Mouse (Mus musculus) embryonic facial prominence, embryonic 10.5 days (tissue): ENCODE measurements around the gene Gprc5c. TPM values are rescaled to one million over a fixed set of nuclear protein-coding genes. Genes with fewer than 3 reads are reported as not detected.
A peak's percentile ranks its signal among the peaks of the same experiment; 100 is the strongest.
"Not testable (repeated sequence)": the region's sequence is repeated elsewhere in the genome, so short reads cannot be mapped to it uniquely, and the experiment has no call there.

ENCODE experiments used
- DNase-seq: peaks from one replicate; pipeline ENCODE4 v3.0.0-alpha.2; 2017; ENCODE audit warnings: low spot score
- H3K27ac ChIP-seq: fragments of 300-500 bp; sonication (generic); replicated peaks from 2 replicates; pipeline ENCODE4 v1.5.1; 2016; ENCODE audit warnings: mild to moderate bottlenecking
- H3K27me3 ChIP-seq: fragments of 300-500 bp; sonication (generic); replicated peaks from 2 replicates; pipeline ENCODE4 v1.6.1; 2016; ENCODE audit warnings: low read depth, mild to moderate bottlenecking; ENCODE audit not compliant: poor library complexity, severe bottlenecking
- H3K36me3 ChIP-seq: fragments of 300-500 bp; sonication (generic); replicated peaks from 2 replicates; pipeline ENCODE4 v1.6.1; 2016; ENCODE audit warnings: mild to moderate bottlenecking, moderate library complexity
- H3K4me1 ChIP-seq: fragments of 300-500 bp; sonication (generic); 2 replicates; pipeline ENCODE4 v1.6.1; 2016
- H3K4me3 ChIP-seq: fragments of 300-500 bp; sonication (generic); 2 replicates; pipeline ENCODE4 v1.5.1; 2016; ENCODE audit warnings: mild to moderate bottlenecking, moderate library complexity
- H3K9me3 ChIP-seq: fragments of 300-500 bp; sonication (generic); 2 replicates; pipeline ENCODE4 v1.6.1; 2016; ENCODE audit warnings: mild to moderate bottlenecking
- WGBS: fragments of 180-500 bp; shearing (Covaris S2); methylation state at CpG from one replicate; pipeline ENCODE4 v1.1.7; 2016; 5-methylcytosine and 5-hydroxymethylcytosine counted together
- polyA plus RNA-seq: library from polyadenylated mRNA; unstranded; fragments of >200 nt; fragmentation: Nextera tagmentation; extraction: Ambion mirVana; gene quantifications from 2 replicates; pipeline ENCODE4 v1.2.1, GENCODE M21; 2016

The Gprc5c gene
- polyA plus RNA-seq, 1 experiment from 2014 or later, result 62.5 TPM

DNA sequence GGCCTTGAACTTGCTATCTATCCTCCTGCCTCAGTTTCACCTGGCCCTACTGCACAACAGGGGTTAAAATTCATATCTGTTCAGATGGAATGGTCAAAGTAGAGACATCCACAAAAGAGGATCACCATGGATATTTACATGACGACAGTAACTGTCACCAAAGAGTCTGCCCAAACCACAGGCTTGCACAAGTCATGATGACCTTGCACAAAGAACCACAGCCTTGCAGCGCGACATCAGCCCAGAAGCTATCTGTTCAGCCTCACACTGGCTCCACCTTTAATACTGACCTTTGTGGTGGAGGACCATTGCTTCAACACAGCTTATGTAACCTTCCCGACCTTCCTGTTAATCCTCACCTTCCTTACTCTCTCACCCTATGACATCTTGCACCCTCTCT is 56.6 kb downstream of the Gprc5c start:
- Histone ChIP-seq H3K4me1 (no peaks in the 10 kb centered on the region), H3K27me3 (no peaks in the 10 kb centered on the region), H3K36me3 (no peaks in the 10 kb centered on the region), H3K9me3 (no peaks in the 10 kb centered on the region), H3K27ac (no peak overlapping the region), H3K4me3 (no peak overlapping the region)
- WGBS, result 78% methylated on average over 4 of the region's 4 CpGs
- no peak for DNase-seq

DNA sequence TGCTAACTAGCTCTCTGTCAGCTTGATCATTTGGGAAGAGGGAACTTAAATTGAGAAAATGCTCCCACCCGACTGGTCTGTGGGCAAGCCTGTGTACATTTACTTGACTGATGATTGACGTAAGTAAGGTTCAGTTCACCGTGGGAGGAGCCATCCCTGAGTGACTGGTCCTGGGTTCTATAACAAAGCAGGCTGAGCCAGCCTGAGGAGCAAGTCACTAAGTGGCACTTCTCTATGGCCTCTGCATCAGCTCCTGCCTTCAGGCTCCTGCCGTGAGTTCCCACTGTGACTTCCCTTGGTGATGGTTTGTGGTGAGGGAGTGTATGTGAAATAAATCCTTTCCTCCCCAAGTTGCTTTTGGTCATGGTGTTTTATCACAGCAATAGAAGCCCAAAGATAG is 57.1 kb downstream of the Gprc5c start:
- no peaks in the 10 kb centered on the region for H3K4me1 ChIP-seq
- H3K27me3 ChIP-seq, result no peaks in the 10 kb centered on the region
- H3K27ac ChIP-seq, result no peak overlapping the region
- no peak overlapping the region for H3K4me3 ChIP-seq
- no peaks in the 10 kb centered on the region for H3K9me3 ChIP-seq
- no peaks in the 10 kb centered on the region for H3K36me3 ChIP-seq
- DNase-seq, result no peak
- WGBS, result 60% methylated on average over 4 of the region's 4 CpGs

DNA sequence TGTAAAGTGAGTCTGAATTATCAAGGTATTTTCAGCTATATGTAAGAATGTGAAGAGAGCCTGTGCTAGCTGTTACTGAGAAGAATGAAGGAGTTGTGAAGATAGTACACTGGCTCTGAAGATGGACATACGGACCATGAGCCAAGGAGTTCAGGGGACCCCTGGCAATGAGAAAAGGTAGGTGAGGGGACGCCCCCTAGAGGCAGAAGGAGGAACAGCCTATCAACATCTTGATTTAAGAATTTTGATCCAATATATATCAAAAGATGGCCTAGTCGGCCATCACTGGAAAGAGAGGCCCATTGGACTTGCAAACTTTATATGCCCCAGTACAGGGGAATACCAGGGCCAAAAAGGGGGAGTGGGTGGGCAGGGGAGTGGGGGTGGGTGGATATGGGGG is 58.6 kb downstream of the Gprc5c start:
- not testable (repeated sequence) for H3K27me3 ChIP-seq, H3K27ac ChIP-seq, H3K4me1 ChIP-seq, DNase-seq, H3K36me3 ChIP-seq, H3K4me3 ChIP-seq, H3K9me3 ChIP-seq
- WGBS, result 47% methylated on average over 3 of the region's 3 CpGs

DNA sequence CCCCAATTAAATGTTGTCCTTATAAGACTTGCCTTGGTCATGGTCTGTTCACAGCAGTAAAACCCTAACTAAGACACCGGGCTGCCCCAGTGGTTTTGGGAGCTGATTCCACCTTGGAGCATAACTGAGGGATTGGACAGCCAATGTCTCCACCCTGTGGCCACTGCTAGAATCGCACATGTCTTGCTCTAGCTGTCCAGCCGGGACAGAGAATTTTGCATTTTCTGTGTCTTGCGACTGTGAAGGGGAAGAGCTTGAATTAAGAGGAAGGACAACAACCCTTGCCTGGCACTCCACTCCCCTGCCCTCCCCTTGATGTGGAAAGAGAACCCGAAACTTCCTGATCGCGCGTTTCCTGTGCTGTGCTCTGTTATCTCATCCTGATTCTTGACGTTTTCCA is 61.9 kb downstream of the Gprc5c start:
- 20% methylated on average over 9 of the region's 9 CpGs for WGBS
- H3K4me1 ChIP-seq, result no peaks in the 10 kb centered on the region

DNA sequence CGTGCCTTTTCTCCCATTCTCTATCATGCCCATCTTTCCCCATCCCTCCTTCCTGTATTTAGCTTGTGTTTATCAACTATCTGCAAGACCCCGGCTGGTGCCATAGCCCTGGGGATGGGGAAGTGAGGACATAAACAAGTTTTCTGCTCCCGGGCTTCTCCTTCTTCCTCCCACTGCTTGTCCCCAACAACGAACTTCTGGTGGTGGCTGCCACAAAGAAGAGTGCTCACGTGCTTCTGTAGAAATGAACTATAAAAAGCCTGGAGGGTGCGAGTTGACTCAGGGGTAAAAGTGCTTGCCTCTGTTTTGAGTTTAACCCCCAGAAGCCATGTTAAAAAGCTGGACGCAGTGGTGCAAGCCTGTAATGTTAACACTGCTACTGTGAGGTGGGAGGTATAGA is 64.0 kb downstream of the Gprc5c start:
- Histone ChIP-seq H3K9me3 (no peaks in the 10 kb centered on the region), H3K27ac (no peak overlapping the region), H3K4me1 (no peaks in the 10 kb centered on the region), H3K36me3 (no peaks in the 10 kb centered on the region), H3K4me3 (no peak overlapping the region), H3K27me3 (no peaks in the 10 kb centered on the region)
- WGBS, result 52% methylated on average over 7 of the region's 7 CpGs
- no peak for DNase-seq

More for the DNA sequence above, 61.9 kb downstream of the Gprc5c start:
- H3K27ac ChIP-seq, result no peak overlapping the region
- no peak overlapping the region for H3K4me3 ChIP-seq
- H3K36me3 ChIP-seq, result no peaks in the 10 kb centered on the region
- no peaks in the 10 kb centered on the region for H3K27me3 ChIP-seq
- no peaks in the 10 kb centered on the region for H3K9me3 ChIP-seq
- peak; percentile 85 for DNase-seq

DNA sequence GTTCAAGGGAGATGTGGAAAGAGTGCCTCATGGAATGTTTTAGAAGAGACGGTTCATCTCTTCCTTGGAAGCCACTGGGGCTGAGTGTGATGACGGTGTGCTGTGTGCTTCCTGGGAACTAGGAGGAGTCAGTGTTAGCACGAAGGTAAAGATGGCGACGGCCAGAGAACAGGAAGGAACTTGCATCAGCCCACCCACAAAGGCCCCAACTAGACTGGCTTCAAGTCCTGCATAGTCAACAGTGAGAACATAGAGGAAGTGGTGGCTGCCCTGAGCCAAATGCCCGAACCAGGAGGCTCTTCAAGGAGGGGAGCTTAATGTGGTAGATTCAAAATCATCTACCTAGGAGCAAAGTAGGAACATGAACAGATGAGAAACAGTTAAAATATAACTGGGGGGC is 66.2 kb downstream of the Gprc5c start:
- no peak for DNase-seq
- no peaks in the 10 kb centered on the region for H3K36me3 ChIP-seq
- H3K9me3 ChIP-seq, result no peaks in the 10 kb centered on the region
- H3K27me3 ChIP-seq, result no peaks in the 10 kb centered on the region
- H3K4me1 ChIP-seq, result no peaks in the 10 kb centered on the region
- H3K4me3 ChIP-seq, result no peak overlapping the region
- 84% methylated on average over 6 of the region's 6 CpGs for WGBS
- H3K27ac ChIP-seq, result no peak overlapping the region

Other genes starting within 250 kb of the Gprc5c start
- 1,047 and 1,098 TPM in 2 replicates for gene Rpl38, start 182.6 kb upstream of the Gprc5c start, polyA plus RNA-seq
- gene Ttyh2, start 175.7 kb upstream of the Gprc5c start, polyA plus RNA-seq, result 14.9 and 16.1 TPM in 2 replicates
- 1.7 and 1.8 TPM in 2 replicates for gene Dnaic2, start 123.7 kb upstream of the Gprc5c start, polyA plus RNA-seq
- 1.3 and 2.0 TPM in 2 replicates for gene Kif19a, start 85.8 kb upstream of the Gprc5c start, polyA plus RNA-seq
- 10.0 and 17.0 TPM in 2 replicates for gene Btbd17, start 55.2 kb upstream of the Gprc5c start, polyA plus RNA-seq
- gene Gpr142, start 52.2 kb upstream of the Gprc5c start, polyA plus RNA-seq, result 0.18 TPM in 1 of 2 replicates, not detected in the other
- 1.1 and 1.8 TPM in 2 replicates for gene Cd300a, start 38.9 kb downstream of the Gprc5c start, polyA plus RNA-seq
- gene Cd300lb, start 83.2 kb downstream of the Gprc5c start, polyA plus RNA-seq, result 0.10 TPM in 1 of 2 replicates, not detected in the other
- not detected in 2 replicates for gene Cd300c, start 118.0 kb downstream of the Gprc5c start, polyA plus RNA-seq
- 0.05 and 0.13 TPM in 2 replicates for gene Cd300ld, start 138.8 kb downstream of the Gprc5c start, polyA plus RNA-seq
- 0.38 and 0.87 TPM in 2 replicates for gene Cd300c2, start 150.7 kb downstream of the Gprc5c start, polyA plus RNA-seq
- not detected in 2 replicates for gene Cd300ld2, start 165.0 kb downstream of the Gprc5c start, polyA plus RNA-seq
- gene Cd300ld4, start 175.9 kb downstream of the Gprc5c start, polyA plus RNA-seq, result not detected in 2 replicates
- not detected in 2 replicates for gene Cd300ld5, start 186.6 kb downstream of the Gprc5c start, polyA plus RNA-seq
- gene Cd300ld3, start 197.3 kb downstream of the Gprc5c start, polyA plus RNA-seq, result not detected in 2 replicates
- not detected in 2 replicates for gene Cd300e, start 211.0 kb downstream of the Gprc5c start, polyA plus RNA-seq
- 1.2 and 2.2 TPM in 2 replicates for gene Rab37, start 240.3 kb downstream of the Gprc5c start, polyA plus RNA-seq